ENCODE assay signal across 28 mouse cellular contexts in the genomic region with DNA sequence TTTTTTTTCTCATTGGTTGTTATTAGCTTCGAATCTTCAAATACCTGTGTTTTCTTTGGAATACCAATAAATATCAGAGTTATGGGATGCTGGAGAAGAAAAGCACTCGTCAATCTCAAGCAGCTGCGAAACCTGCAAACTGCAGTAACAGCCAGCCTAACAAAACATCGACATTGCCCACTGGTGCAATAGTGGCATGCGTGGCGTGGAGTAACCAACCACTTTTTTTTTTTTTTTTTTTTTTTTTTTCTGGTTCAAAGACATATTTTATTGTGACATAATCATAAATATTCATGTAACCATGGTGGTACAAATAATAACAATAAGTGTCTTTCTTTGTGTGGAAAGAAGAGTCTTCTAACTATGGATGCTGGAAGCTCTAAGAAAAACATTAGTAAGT.
"Had no signal": no experiment of that assay in that cellular context is flagged by ENCODE, and none has a peak within 500 bp of the region (broad histone marks: within the 10 kb centered on the region; RNA-seq: fewer than 3 reads in every experiment).

No protein-coding gene starts in this region.

- H3K4me3 ChIP-seq: limb, embryonic 10.5 days; limb, embryonic 12.5 days; limb, embryonic 13.5 days; limb, embryonic 15.5 days; liver, embryonic 12.5 days; liver, embryonic 13.5 days; liver, embryonic 15.5 days; lung, embryonic 15.5 days; megakaryocyte, embryonic 14.5 days; midbrain, embryonic 10.5 days; midbrain, embryonic 12.5 days; midbrain, embryonic 13.5 days; midbrain, embryonic 15.5 days; myocyte; neural tube, embryonic 12.5 days had no signal

- H3K9ac ChIP-seq: limb, embryonic 12.5 days; limb, embryonic 13.5 days; limb, embryonic 15.5 days; liver, embryonic 12.5 days; liver, embryonic 13.5 days; liver, embryonic 14.5 days; liver, embryonic 15.5 days; liver, postnatal 0 days; lung, embryonic 14.5 days; lung, embryonic 15.5 days; midbrain, embryonic 12.5 days; midbrain, embryonic 13.5 days; midbrain, embryonic 15.5 days; neural tube, embryonic 12.5 days had no signal

- H3K9me3 ChIP-seq: limb, embryonic 10.5 days; limb, embryonic 12.5 days; limb, embryonic 13.5 days; limb, embryonic 15.5 days; liver, embryonic 13.5 days; liver, embryonic 15.5 days; lung, embryonic 15.5 days; midbrain, embryonic 10.5 days; midbrain, embryonic 12.5 days; midbrain, embryonic 13.5 days; midbrain, embryonic 15.5 days; neural tube, embryonic 12.5 days had no signal

- H3K27ac ChIP-seq: limb, embryonic 10.5 days; limb, embryonic 12.5 days; limb, embryonic 13.5 days; limb, embryonic 15.5 days; liver, embryonic 12.5 days; liver, embryonic 13.5 days; liver, embryonic 14.5 days; liver, embryonic 15.5 days; lung, embryonic 15.5 days; macrophage; midbrain, embryonic 10.5 days; midbrain, embryonic 12.5 days; midbrain, embryonic 13.5 days; midbrain, embryonic 15.5 days; neural tube, embryonic 12.5 days had no signal

- H3K36me3 ChIP-seq: limb, embryonic 10.5 days; limb, embryonic 12.5 days; limb, embryonic 13.5 days; limb, embryonic 15.5 days; liver, embryonic 12.5 days; liver, embryonic 13.5 days; liver, embryonic 15.5 days; lung, embryonic 15.5 days; midbrain, embryonic 10.5 days; midbrain, embryonic 12.5 days; midbrain, embryonic 13.5 days; midbrain, embryonic 15.5 days; neural tube, embryonic 12.5 days had no signal

- H3K4me1 ChIP-seq: limb, embryonic 10.5 days; limb, embryonic 12.5 days; limb, embryonic 13.5 days; limb, embryonic 15.5 days; liver, embryonic 12.5 days; liver, embryonic 13.5 days; liver, embryonic 15.5 days; lung, embryonic 15.5 days; megakaryocyte, embryonic 14.5 days; midbrain, embryonic 10.5 days; midbrain, embryonic 12.5 days; midbrain, embryonic 13.5 days; midbrain, embryonic 15.5 days; neural tube, embryonic 12.5 days had no signal

- DNase-seq: left cerebral cortex, postnatal 4 days; liver; liver, embryonic 13.5 days; liver, postnatal 0 days; lung, adult 18-20 months; lung, adult 2 months; lung, embryonic 14.5 days; lung, postnatal 10 days; lung, postnatal 14 days; lung, postnatal 36 days; lung, postnatal 4 days; midbrain, embryonic 14.5 days had no signal
